Mouse (Mus musculus): Measurements from ENCODE around the gene Srp68. TPM values are rescaled to one million over a fixed set of nuclear protein-coding genes. Genes with fewer than 3 reads are reported as not detected.
A peak's percentile ranks its signal among the peaks of the same experiment; 100 is the strongest.
"Not testable (repeated sequence)": the region's sequence is repeated elsewhere in the genome, so short reads cannot be mapped to it uniquely, and the experiment has no call there.

Gene Srp68
- polyA plus RNA-seq, 1 experiment, result 81.9 TPM

- Histone ChIP-seq H3ac (ENCODE audit: control insufficient read depth, insufficient read length, low read depth) (no peak overlapping the region), H3K4me3 (ENCODE audit: insufficient read depth, poor library complexity, severe bottlenecking) (no peak overlapping the region), H3K36me3 (ENCODE audit: control insufficient read depth, insufficient read depth) (no peaks in the 10 kb centered on the region), H3K27me3 (ENCODE audit: control insufficient read depth, insufficient read depth, insufficient read length) (peaks cover 16% of the 10 kb centered on the region), H3K79me2 (ENCODE audit: control insufficient read depth, insufficient read depth) (no peaks in the 10 kb centered on the region), H3K79me3 (ENCODE audit: low read depth) (no peaks in the 10 kb centered on the region)
- no peak for TF ChIP-seq MYOG (IDR thresholded peaks at IDR 0.05; ENCODE audit: control insufficient read depth, extremely low read depth, insufficient read length)
- no peak for TF ChIP-seq MAX (IDR thresholded peaks at IDR 0.05)
- no peak for TF ChIP-seq CTCF (IDR thresholded peaks at IDR 0.05; ENCODE audit: control insufficient read depth, insufficient read depth, insufficient read length)
- TF ChIP-seq CEBPB (IDR thresholded peaks at IDR 0.05; ENCODE audit: low read depth), result no peak
- no peak for TF ChIP-seq FOSL1 (IDR thresholded peaks at IDR 0.05; ENCODE audit: insufficient read depth, low read length, poor library complexity, severe bottlenecking)
- TF ChIP-seq MYOD1 (IDR thresholded peaks at IDR 0.05; ENCODE audit: control insufficient read depth, insufficient read length, low read depth), result no peak
- no peak for TF ChIP-seq USF1 (IDR thresholded peaks at IDR 0.05; ENCODE audit: low read depth)
Measured at GRCm38 (mm10) chr11:116282089-116282488, 8.1 kb upstream of the Srp68 start.

- Histone ChIP-seq H3K4me3 (ENCODE audit: insufficient read depth, poor library complexity, severe bottlenecking) (no peak overlapping the region), H3ac (ENCODE audit: control insufficient read depth, insufficient read length, low read depth) (no peak overlapping the region), H3K36me3 (ENCODE audit: control insufficient read depth, insufficient read depth) (no peaks in the 10 kb centered on the region), H3K27me3 (ENCODE audit: control insufficient read depth, insufficient read depth, insufficient read length) (peaks cover 16% of the 10 kb centered on the region), H3K79me2 (ENCODE audit: control insufficient read depth, insufficient read depth) (no peaks in the 10 kb centered on the region), H3K79me3 (ENCODE audit: low read depth) (no peaks in the 10 kb centered on the region)
- TF ChIP-seq FOSL1 (IDR thresholded peaks at IDR 0.05; ENCODE audit: insufficient read depth, low read length, poor library complexity, severe bottlenecking) (no peak), MYOD1 (IDR thresholded peaks at IDR 0.05; ENCODE audit: control insufficient read depth, insufficient read length, low read depth) (no peak), MYOG (IDR thresholded peaks at IDR 0.05; ENCODE audit: control insufficient read depth, extremely low read depth, insufficient read length) (no peak), CEBPB (IDR thresholded peaks at IDR 0.05; ENCODE audit: low read depth) (no peak), CTCF (IDR thresholded peaks at IDR 0.05; ENCODE audit: control insufficient read depth, insufficient read depth, insufficient read length) (no peak), MAX (IDR thresholded peaks at IDR 0.05) (no peak), USF1 (IDR thresholded peaks at IDR 0.05; ENCODE audit: low read depth) (no peak)
Measured at GRCm38 (mm10) chr11:116281671-116282070, 7.7 kb upstream of the Srp68 start.

DNA sequence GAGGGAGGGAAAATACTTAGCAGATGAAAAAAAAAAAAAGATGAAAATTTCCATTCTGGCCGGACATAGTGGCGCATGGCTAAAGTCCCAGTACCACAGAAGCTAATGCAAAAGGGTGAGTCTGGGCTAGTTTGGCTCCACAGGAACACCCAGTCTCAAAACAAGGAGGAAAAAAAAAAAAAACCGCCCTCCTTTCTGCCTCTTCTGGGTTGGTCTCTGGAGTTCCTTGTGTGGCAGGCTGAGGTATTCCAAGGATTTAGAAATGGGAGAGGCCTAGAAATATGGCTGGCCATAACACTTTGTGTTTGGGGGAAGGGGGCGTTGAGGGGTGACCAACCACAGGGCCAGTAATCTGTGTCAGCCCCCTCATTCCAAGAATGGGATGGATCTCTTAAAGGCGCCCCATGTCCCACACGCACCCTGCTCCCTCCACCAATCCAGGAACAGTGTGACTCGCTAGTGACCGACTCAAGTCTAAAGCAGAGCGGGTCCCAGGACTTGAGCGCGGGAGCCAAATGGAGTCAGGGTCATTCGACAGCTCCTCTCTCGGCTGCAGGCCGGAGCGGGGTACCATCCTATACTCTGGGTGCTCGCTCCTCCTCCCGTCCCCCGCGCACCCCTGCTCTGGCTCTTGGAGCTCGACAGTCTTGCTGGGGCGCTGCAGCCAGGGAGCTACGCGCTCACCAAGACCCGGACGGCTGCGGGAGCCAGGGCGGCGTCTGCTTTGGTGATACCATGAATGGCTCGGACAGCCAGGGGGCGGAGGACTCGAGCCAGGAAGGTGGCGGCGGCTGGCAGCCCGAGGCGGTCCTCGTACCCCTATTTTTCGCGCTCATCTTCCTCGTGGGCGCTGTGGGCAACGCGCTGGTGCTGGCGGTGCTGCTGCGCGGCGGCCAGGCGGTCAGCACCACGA lies 7.0 kb upstream of the Srp68 start, which contains the start of gene Galr2:
Galr2 (plus strand) TSS at position 189 of the 913 bp plus-strand sequence.
- Histone ChIP-seq H3K79me2 (ENCODE audit: control insufficient read depth, insufficient read depth) (no peaks in the 10 kb centered on the region), H3K27me3 (ENCODE audit: control insufficient read depth, insufficient read depth, insufficient read length) (peaks cover 16% of the 10 kb centered on the region), H3K4me3 (ENCODE audit: insufficient read depth, poor library complexity, severe bottlenecking) (no peak within 1 kb of the TSS), H3ac (ENCODE audit: control insufficient read depth, insufficient read length, low read depth) (no peak within 1 kb of the TSS), H3K79me3 (ENCODE audit: low read depth) (no peaks in the 10 kb centered on the region), H3K36me3 (ENCODE audit: control insufficient read depth, insufficient read depth) (no peaks in the 10 kb centered on the region)
- TF ChIP-seq MAX (IDR thresholded peaks at IDR 0.05) (no peak), MYOD1 (IDR thresholded peaks at IDR 0.05; ENCODE audit: control insufficient read depth, insufficient read length, low read depth) (no peak), USF1 (IDR thresholded peaks at IDR 0.05; ENCODE audit: low read depth) (no peak), MYOG (IDR thresholded peaks at IDR 0.05; ENCODE audit: control insufficient read depth, extremely low read depth, insufficient read length) (no peak), CEBPB (IDR thresholded peaks at IDR 0.05; ENCODE audit: low read depth) (no peak), FOSL1 (IDR thresholded peaks at IDR 0.05; ENCODE audit: insufficient read depth, low read length, poor library complexity, severe bottlenecking) (no peak), CTCF (IDR thresholded peaks at IDR 0.05; ENCODE audit: control insufficient read depth, insufficient read depth, insufficient read length) (no peak)

DNA sequence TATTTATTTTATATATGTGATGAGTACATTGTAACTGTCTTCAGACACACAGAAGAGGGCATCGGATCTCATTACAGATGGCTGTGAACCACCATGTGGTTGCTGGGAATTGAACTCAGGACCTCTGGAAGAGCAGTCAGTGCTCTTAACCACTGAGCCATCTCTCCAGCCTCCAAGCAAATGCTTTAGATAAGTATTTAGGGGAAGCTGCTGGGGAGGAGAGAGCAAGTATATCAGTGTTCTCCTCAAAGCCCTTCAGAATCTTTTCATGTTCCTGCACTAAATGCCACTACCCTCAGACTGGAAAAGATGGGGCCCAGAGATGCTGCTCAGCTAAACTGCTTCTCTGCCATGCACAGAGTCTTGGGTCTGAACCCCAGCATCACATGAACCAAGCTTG lies 3.2 kb upstream of the Srp68 start:
- Histone ChIP-seq H3K79me3 (ENCODE audit: low read depth) (peaks cover 16% of the 10 kb centered on the region), H3K79me2 (ENCODE audit: control insufficient read depth, insufficient read depth) (peaks cover 31% of the 10 kb centered on the region)
- H3ac ChIP-seq (ENCODE audit: control insufficient read depth, insufficient read length, low read depth); H3K4me3 ChIP-seq (ENCODE audit: insufficient read depth, poor library complexity, severe bottlenecking); H3K36me3 ChIP-seq (ENCODE audit: control insufficient read depth, insufficient read depth); H3K27me3 ChIP-seq (ENCODE audit: control insufficient read depth, insufficient read depth, insufficient read length): not testable (repeated sequence)

GRCm38 (mm10) chr11:116273469-116274044 lies 460 bp downstream of the Srp68 start:
- peak overlapping the region; percentile 86 for H3ac ChIP-seq (ENCODE audit: control insufficient read depth, insufficient read length, low read depth)
- TF ChIP-seq MYOG (IDR thresholded peaks at IDR 0.05; ENCODE audit: control insufficient read depth, extremely low read depth, insufficient read length) (no peak), MAX (IDR thresholded peaks at IDR 0.05) (no peak), CTCF (IDR thresholded peaks at IDR 0.05; ENCODE audit: control insufficient read depth, insufficient read depth, insufficient read length) (no peak), FOSL1 (IDR thresholded peaks at IDR 0.05; ENCODE audit: insufficient read depth, low read length, poor library complexity, severe bottlenecking) (no peak), CEBPB (IDR thresholded peaks at IDR 0.05; ENCODE audit: low read depth) (no peak), MYOD1 (IDR thresholded peaks at IDR 0.05; ENCODE audit: control insufficient read depth, insufficient read length, low read depth) (no peak), USF1 (IDR thresholded peaks at IDR 0.05; ENCODE audit: low read depth) (no peak)
- peaks cover 44% of the 10 kb centered on the region for H3K79me3 ChIP-seq (ENCODE audit: low read depth)
- H3K36me3 ChIP-seq (ENCODE audit: control insufficient read depth, insufficient read depth), result peaks cover 33% of the 10 kb centered on the region
- peaks cover 67% of the 10 kb centered on the region for H3K79me2 ChIP-seq (ENCODE audit: control insufficient read depth, insufficient read depth)
- H3K4me3 ChIP-seq (ENCODE audit: insufficient read depth, poor library complexity, severe bottlenecking), result peak overlapping the region; percentile 82
- no peaks in the 10 kb centered on the region for H3K27me3 ChIP-seq (ENCODE audit: control insufficient read depth, insufficient read depth, insufficient read length)

Data from C2C12 (cell line).